Mouse (Mus musculus): ENCODE measurements around the gene Podxl.
"Not testable (repeated sequence)": the region's sequence is repeated elsewhere in the genome, so short reads cannot be mapped to it uniquely, and the experiment has no call there.

Gene Podxl

DNA sequence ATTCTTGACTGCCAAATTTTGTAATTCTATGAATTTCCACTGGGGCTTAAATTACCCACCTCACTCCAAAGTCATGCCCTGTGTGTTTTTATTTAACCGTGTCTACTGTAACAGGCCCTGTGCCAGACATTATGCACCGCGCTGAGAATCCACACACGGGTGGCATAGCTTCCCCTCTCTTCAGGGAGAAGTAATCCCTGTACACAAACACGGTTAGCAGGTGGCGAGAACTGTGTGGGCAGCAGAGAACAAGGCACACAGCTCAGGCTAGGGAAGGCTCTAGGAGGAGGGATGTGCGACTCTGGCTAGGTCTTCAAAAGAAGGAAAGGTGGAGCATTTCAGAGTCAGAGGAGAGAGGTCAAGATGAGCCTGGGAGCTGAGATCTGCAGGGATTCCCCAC is 3.4 kb upstream of the Podxl start:
- ATAC-seq (ENCODE audit: low TSS enrichment): peak; percentile 51

DNA sequence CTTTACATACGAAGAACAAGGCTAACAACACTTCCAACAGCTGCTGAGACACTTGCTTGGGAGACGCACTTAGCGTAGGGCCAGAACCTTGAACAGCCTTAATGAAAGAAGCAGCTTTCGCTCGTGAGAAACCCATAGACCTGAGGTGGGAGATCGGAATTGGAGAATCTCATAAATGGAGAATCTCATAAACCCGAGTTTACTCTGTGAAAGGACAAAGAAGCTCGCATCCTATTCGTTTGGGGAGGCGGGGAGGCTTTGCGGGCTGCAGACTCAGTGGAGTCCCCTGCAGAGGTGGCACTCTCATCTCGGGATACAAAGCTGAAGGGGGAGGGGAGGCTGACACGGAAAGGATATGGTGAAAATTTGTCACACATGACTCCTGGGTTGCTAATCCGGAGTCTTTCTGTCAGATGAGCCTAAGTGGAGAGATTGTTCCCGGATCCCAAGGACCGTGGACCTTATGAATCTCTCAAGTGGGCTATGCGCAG is 1.2 kb upstream of the Podxl start:
- ATAC-seq (ENCODE audit: low TSS enrichment): no peak

DNA sequence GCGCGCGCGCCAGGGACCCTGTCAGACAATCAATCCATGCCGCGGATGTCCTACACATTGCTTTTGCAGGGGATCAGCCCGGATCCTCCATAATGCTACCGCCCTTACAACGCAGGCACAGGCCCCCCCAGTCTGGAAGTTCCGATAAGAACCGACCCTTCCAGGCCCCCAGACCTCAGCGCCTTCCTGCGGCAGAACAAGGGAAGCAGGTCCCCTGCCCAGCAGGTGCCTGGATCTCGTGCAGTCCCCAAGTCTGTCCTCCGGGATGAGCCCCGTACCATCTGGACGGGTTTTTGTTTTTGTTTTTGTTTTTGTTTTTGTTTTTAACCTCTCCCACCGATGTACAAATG is 376 bp upstream of the Podxl start:
- peak; percentile 27; the same call in 1 of the 2 replicates for ATAC-seq (ENCODE audit: low TSS enrichment)

DNA sequence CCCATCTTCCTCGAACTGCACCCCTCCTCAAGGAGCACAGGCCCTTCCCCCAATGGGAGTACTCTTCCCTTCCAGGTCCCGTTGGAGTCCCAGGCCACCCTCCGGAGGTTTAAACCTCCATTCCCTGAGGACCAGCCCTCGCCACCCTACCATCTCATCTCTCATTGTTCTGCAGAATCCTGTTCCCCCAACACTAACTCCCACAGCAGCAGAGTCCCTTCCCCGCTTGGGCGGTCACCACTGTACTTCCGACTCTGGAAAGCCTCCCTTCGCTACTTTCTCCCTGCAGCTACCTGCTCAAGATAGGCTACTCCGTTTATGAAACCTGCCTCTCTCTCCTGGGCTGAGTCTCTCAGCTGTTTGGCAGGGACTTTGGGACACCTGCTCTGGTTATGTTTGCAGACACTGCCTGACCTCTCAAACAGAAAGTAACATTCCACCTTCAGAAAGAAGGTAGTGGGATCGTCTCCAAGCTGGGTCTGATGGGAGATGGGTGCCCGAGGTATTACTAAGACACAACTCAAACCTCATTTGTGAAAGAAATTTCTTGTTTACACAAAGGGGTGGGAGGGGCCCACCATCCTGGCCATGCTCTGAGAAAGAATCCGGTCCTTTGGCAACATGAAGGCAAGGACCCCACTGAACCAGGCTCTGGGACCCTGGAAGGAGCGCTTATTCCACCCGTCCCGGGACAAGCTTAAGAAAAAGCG is 1.3 kb downstream of the Podxl start:
- no peak for ATAC-seq (ENCODE audit: low TSS enrichment)

DNA sequence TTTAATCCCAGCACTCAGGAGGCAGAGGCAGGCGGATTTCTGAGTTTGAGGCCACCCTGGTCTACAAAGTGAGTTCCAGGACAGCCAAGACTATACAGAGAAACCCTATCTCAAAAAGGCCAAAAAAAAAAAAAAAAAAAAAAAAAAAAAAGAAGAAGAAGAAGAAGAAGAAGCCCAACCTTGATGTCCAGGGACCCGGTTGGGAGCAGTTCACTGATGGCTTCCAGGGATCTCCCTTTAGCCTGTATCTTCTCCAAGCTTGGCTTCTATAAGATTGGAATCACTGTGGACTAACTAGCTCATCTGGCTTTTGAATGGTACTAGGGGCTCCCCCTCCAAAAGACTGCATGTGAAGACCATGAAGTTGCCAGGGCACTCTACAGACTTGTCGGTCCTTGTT is 1.8 kb downstream of the Podxl start:
- ATAC-seq (ENCODE audit: low TSS enrichment): not testable (repeated sequence)

DNA sequence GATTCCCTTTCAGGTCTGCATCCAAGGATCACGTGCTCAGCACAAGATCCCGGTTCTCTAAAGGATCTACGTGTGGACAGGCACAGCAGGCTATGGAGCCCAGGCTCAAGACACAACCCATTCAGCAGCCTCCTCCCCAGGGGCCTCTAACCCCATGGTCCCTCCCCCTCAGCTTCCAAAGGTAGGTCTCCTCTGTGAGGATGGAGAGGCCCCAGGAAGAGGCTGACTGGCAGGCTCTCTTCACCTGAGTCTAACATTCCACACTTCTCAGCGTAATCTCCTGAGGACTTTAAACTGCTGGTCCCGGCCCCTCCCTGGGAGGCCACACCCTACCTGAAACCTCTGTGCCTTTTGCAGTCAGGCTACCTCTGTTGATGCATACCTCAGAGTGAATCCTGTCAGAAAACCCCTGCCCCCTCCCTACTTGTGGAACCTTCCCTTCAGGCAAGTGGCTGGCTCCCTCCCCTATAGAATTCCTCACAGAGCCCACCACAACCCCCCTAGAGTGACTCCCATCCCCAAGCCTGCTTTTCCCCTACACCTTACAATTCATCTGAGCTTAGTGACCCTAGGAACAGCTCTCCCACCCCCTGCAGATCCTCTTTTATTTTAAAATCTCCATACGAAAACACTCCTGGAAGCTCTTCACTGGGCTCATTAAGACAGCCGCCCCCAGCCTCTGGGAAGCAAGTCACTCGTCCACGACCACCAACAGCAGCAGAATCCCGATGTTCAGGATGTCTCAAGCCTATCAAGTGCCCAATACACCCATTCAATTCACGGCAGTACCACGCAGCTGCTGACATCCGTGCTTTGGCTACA is 3.4 kb downstream of the Podxl start:
- ATAC-seq (ENCODE audit: low TSS enrichment): no peak

DNA sequence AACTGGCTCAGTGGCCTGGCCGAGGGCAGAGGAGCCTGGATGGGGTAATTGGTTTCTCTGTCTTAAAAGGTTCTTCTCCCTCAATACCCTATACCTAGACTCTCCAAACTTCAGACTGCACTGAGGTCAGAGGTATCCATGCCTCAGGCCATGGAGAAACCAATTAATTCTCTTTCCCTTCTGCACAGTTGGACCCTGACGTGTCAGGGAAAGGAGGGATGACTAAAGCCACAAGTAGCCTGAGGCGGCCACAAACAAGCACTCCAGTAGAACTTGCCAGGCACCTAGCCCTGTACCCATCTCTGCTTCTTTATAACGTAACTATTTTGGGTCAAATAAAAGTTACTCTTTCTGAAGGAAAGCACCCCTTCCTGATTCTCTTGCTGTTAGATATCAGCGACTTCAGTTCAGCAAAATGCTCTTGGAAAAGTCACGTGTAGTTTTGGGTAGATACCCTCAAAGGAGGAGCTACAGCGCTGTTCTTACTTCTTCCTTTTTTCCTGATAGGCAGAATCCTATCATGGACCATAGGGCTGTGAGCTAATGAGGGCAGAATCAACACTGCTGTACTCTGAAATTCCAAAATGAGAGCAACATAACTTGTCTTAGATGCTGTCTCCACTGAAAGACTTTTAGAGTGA is 7.2 kb downstream of the Podxl start:
- no peak for ATAC-seq (ENCODE audit: low TSS enrichment)

DNA sequence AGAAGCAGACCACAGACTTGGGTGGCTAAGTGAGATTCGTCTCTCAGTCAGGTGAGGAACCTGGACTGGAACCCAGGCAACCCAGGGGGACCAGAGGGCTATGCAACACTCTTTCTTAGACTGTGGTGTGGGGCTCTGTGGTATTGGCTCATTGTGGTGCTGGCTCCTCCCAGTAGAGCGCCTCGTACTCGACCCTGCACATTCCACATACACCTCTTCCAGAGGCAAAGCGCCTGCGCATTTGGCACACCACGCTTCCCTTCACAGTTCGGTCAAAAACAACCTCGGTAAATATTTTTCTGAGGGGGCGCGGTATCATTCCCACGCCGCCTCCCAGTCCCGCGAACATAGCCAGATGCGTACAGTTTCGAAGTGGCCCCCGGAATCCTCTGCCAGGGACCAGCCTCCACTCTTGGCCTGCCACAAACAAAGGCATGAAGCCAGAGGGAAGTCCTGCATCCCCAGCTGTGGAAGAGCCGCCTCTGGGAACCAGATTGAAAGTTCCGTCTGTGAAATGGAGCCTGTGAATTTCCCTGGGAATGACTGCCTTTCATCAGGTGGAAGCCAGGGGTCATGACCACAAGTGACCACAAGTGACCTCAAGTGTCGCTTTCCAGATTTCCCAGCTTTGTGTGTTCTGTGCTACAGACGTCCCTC is 12.8 kb downstream of the Podxl start:
- ATAC-seq (ENCODE audit: low TSS enrichment): no peak

DNA sequence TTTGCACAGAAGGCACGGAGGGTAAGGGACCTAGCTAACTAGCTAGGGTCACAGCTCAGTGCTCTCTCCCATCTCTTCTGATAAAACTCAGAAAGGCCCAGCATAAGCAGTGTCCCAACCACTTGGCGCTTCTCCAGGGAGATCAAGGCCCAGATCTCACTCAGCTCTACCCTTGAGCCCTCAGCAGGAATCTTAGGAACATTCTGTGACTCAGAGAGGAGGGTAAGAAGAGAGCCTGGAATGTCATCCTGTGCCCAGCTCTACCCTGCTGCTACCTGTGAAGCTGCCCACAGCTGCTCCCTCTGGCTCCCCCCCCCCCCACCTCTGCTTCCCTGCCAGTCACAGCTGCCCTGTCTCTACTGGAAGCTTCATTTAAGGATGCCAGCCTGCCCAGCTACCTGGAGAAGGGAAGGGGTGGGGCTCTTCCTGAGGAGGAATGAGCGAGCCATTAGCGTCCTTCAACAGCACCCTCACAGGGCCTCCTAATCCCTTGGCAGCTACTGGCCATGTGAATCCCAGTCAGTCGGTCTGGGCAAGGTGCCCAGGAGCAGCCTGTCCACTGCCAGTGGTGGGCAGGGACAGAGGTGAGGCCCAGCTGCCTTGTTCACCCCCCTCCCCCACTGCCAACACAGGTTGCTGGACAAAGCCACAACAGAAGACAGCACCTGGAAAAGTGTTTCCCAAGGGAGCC is 14.3 kb downstream of the Podxl start:
- no peak for ATAC-seq (ENCODE audit: low TSS enrichment)

DNA sequence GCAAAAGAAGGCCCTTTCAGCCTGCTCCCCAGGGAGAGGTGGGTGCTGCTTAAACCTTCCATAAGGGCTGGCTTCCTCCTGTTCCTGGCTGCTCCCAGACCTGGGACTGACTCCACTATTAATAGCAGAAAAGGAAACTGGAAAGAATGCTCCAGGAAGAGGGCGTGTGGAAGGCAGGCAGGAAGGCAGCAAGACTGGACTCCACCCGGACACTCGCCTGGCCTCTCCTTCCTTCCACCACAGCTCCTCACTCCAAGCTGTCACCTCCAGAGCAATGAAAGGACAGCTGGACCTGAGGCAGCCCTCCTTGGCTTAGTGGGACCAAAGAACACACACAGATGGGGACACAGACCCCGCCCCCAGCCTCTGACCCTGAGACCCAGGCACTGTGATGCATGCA is 19.5 kb downstream of the Podxl start:
- ATAC-seq (ENCODE audit: low TSS enrichment): no peak

DNA sequence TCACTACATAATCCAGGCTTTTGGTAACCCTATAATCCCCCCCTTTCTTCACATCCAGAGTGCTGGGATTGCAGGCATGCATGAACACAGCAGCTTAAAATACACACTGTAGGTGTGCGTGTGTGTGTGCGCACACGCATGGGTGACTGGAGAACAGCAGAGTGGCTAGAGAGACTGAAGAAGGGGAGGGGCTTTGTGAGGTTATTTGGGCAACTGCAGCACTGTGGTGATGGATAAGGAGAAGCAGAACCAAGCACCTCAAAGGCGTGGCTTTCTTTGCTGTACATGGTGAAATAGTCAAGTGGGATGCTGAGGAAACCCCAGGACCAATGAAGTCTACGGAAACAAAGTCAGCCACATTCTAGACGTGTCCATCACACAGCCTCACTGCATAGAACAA is 23.8 kb downstream of the Podxl start:
- peak; percentile 50 for ATAC-seq (ENCODE audit: low TSS enrichment)

DNA sequence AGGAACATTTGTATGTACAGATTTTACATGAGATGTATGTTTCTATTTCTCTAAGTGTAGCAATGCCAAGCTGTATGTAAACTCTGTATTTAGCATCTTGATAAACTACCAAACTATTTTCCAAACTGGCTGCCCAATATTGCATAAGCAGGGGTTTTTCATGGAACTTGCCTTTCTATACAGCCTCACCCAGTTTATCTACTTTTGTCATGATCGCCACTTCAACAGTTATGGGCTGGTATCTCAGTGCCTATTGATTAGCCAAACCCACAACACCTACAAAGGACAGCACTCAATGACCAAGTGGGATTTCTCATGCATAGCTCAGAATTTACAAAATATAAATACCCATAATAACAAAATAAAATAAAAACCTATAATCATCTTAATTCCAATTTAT is 25.7 kb downstream of the Podxl start:
- ATAC-seq (ENCODE audit: low TSS enrichment): no peak

DNA sequence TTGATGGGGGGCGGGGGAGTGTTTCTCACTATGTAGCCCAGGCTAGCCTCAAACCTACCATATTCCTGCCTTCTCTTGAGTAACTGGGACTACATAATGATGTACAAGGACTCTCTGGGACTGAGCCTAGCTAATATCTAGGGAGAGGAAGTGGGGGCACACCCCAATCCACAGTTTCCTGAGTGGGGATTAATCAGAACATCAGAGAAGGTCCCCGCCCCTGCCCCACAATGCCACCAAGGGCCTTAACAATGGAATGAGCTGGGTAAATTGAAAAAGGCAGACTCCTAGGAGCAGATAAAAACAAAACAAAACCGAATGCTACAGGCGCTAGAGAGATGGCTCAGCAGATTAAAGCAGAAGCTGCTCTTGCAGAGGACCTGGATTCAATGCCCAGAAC is 26.6 kb downstream of the Podxl start:
- ATAC-seq (ENCODE audit: low TSS enrichment): no peak

DNA sequence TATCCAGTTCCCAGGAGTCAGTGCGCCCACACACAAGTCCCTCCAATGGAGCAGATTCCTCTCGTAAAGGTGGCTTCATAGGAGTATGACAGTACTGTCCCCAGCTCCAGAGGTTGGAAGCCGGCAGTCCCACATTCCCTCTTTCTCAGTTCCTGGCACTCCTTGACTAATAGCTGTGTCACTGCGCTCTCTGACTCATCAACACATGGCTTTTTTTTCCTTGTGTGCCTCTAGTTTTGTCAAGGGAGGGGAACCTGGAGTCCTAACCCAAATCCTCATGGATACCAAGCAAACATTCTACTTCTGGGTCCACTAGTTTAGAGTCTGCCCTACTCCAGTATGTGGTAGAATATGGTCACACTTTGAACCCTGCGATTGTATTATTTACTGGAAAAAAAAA is 29.1 kb downstream of the Podxl start:
- ATAC-seq (ENCODE audit: low TSS enrichment): peak; percentile 57; the same call in 1 of the 2 replicates

DNA sequence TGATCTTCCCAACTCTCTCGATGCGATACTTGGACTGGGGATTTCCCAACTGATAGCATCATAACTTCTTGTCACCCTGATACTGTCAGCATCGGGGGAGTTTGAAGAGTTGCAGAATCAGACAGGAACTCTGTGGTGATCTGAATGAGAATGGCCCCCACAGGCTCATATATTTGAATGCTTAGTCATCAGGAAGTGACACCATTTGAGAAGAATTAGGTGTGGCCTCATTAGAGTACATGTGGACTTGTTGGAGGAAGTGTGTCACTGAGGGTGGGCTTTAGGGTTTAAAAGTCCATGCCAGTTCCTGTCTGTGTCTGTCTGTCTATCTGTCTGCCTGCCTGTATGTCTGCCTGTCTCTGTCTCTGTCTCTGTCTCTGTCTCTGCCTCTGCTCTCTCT is 31.9 kb downstream of the Podxl start:
- ATAC-seq (ENCODE audit: low TSS enrichment): no peak

DNA sequence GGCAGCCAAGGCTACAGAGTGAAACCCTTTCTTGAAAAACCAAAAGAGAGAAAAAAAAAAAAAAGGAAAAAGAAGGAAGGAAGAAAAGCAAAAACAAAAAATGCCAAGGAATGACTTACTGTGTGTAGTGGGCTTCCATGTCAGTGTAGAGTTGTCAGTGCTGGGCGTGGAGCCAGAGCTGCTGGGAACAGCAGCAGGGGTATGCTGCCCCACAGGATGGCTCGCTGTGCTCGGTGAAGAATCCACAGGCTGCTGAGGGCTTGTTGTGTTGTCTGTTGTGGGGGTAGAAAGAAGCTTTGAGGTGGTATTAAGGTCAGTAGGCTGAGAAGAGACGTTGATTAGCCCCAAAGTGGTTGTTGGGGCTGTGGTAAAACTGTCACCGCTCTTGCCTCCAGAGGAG is 35.4 kb downstream of the Podxl start:
- no peak for ATAC-seq (ENCODE audit: low TSS enrichment)

DNA sequence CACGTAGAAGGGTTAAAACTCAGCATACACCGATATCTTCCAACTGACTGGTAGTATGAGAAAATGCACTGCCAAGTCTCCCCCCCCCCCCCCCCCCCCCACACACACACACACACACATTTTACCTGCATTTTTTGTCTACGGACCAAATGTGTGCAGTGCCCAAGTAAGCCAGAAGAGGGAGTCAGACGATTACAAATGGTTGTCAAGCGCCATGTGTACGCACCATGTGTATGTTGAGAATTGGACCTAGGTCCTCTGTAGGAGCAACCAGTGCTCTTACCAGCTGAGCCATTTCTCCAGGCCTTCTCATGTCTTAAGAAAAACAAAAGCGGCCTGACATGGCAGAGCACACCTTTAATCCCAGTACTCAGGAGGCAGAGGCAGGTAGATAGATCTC is 35.9 kb downstream of the Podxl start:
- peak; percentile 39; the same call in 1 of the 2 replicates for ATAC-seq (ENCODE audit: low TSS enrichment)

DNA sequence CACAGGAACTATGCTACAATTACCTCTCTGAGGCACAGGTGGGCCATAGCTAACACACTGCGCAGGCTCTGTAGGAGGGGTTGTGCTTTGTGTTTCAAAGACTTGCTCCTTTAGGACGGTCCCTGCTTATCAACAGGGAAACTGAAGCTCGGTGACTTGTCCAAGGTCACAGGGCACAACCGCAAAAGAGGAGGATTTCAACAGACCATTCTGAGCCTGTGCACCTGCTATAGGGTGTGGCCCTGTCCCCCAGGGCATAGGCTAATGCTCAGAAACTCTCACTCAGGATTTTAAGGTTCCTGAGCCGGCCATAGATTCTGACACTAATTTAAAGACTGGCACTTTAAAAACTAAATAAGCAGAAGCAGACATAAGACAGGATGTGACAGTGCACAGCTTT is 36.9 kb downstream of the Podxl start:
- ATAC-seq (ENCODE audit: low TSS enrichment): no peak

DNA sequence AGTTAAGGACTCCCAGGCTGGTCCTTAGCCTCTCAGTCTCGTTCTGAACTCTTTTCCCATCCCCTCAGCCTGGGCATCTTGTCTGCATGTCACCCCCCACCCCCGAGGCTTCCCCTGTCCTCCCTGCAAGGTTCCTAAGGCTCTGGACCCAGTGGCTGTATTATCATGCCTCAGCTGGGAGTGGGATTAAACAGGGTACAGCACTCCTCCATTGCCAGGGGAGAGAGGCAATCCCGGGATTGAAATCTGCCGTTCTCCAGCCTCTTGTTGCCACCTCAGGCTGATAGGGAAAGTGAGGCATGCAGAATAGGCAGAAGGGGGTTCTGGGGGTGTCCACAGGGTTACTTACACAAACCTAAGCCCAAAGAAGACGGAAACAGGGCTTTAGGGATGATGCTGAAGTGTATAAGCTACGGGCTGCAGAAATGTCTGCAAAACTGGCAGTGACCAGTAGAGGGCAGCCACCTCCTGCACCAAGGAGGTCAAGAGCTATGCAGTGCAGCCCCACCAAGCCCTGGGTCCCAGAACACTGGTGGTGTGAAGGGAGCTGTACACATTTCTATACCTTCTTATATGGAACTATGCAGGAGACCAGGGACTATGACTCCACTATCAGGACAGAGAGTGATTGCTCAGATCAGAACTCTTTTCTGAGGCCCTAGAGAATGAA is 38.4 kb downstream of the Podxl start:
- peak; percentile 29; the same call in 1 of the 2 replicates for ATAC-seq (ENCODE audit: low TSS enrichment)

DNA sequence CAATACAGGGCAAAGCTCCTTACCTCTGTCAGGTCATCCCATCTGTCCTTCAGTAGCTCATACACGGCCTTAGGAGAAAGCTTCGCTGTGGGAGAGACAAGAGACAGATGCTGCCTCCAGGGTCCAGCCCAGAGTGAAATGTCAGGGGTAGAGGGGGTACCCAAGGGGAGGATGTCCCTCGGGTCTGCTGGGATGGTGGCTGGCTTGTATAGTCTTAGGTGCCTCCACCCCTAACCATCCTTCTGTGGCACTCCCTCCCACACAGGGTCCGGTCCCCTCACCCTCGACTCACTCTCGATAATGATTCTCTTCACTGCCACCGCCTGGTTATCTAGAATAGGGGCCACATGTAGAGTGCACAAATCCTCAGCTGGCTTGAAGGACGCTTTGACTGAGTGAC is 39.1 kb downstream of the Podxl start:
- ATAC-seq (ENCODE audit: low TSS enrichment): no peak

DNA sequence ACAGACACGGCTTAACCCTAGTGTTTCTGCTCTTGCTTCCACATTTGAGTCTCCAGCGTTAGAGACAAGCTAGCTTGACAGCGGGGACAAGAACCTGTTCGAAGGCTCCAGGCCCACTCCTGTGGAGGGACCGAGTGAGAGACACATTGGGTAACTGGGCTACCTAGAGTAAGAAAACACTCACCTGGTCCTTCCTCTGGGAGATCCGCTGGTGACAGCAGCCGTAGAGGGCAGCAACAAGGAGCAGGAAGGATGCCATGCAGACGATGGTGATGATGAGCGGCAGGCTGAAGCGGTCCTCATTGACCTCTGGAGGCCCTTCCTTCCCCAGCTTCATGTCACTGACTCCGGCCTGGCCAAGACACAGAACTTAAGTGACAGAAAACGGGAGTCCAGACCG is 39.7 kb downstream of the Podxl start:
- ATAC-seq (ENCODE audit: low TSS enrichment): no peak

All from frontal cortex, adult (tissue).